26 mouse cellular contexts compared by ENCODE assay signal in genomic region chr11:113225748-113226147, GRCm38 (mm10).
DNase-seq lines count a peak whose midpoint lies in the region; ATAC-seq and TF ChIP-seq lines count a peak whose summit lies in the region.
"Had no signal": no experiment of that assay in that cellular context is flagged by ENCODE, and none has a peak within 500 bp of the region (broad histone marks: within the 10 kb centered on the region; RNA-seq: fewer than 3 reads in every experiment).

No protein-coding gene starts in this region.

- H3K27me3 ChIP-seq in intestine, embryonic 15.5 days (replicated peaks), result no peaks in the 10 kb centered on the region
- no peaks in the 10 kb centered on the region for H3K27me3 ChIP-seq in stomach, postnatal 0 days (ENCODE audit: control insufficient read depth, insufficient read depth, low read length)
- H3K27me3 ChIP-seq: forebrain, embryonic 13.5 days; hindbrain, embryonic 15.5 days; limb, embryonic 15.5 days; lung, embryonic 15.5 days had no signal

- 49% methylated on average over 3 of the region's 3 CpGs for WGBS in intestine, embryonic 15.5 days
- WGBS in stomach, postnatal 0 days, result 43% methylated on average over 3 of the region's 3 CpGs

- no peak overlapping the region for H3K9ac ChIP-seq in intestine, embryonic 15.5 days
- H3K9ac ChIP-seq in stomach, postnatal 0 days (ENCODE audit: low read length), result no peak overlapping the region
- H3K9ac ChIP-seq: forebrain, embryonic 13.5 days; hindbrain, embryonic 15.5 days; limb, embryonic 15.5 days; liver, embryonic 14.5 days; lung, embryonic 15.5 days; midbrain, embryonic 12.5 days had no signal

- ATAC-seq in intestine, embryonic 15.5 days, result no peak
- peak; percentile 79 for ATAC-seq in stomach, postnatal 0 days (ENCODE audit: low FRiP score, low TSS enrichment)
- ATAC-seq: forebrain, embryonic 13.5 days had no signal

- H3K9me3 ChIP-seq in intestine, embryonic 15.5 days, result no peaks in the 10 kb centered on the region
- no peaks in the 10 kb centered on the region for H3K9me3 ChIP-seq in stomach, postnatal 0 days (ENCODE audit: control insufficient read depth, low read length)
- H3K9me3 ChIP-seq: forebrain, embryonic 13.5 days; hindbrain, embryonic 15.5 days; limb, embryonic 15.5 days; lung, embryonic 15.5 days; midbrain, embryonic 12.5 days had no signal

- no peak overlapping the region for H3K4me2 ChIP-seq in intestine, embryonic 15.5 days (replicated peaks)
- H3K4me2 ChIP-seq in stomach, postnatal 0 days (replicated peaks; ENCODE audit: low read depth), result no peak overlapping the region
- H3K4me2 ChIP-seq: forebrain, embryonic 13.5 days; heart, embryonic 11.5 days; hindbrain, embryonic 15.5 days; limb, embryonic 15.5 days; lung, embryonic 15.5 days; midbrain, embryonic 12.5 days had no signal

- no peak for TF ChIP-seq CTCF in stomach, postnatal 0 days (IDR thresholded peaks at IDR 0.05; ENCODE audit: low read depth)

- TF ChIP-seq EP300 in stomach, postnatal 0 days (optimal IDR thresholded peaks at IDR 0.05), result no peak

- H3K27ac ChIP-seq in intestine, embryonic 15.5 days, result 0 out of 2 replicates have a peak overlapping the region, but pooled peaks have one; percentile 48
- H3K27ac ChIP-seq in stomach, postnatal 0 days (replicated peaks), result no peak overlapping the region
- H3K27ac ChIP-seq: forebrain, embryonic 13.5 days; hindbrain, embryonic 15.5 days; limb, embryonic 15.5 days; liver, embryonic 14.5 days; lung, embryonic 15.5 days; midbrain, embryonic 12.5 days had no signal

- peaks cover 17% of the 10 kb centered on the region for H3K4me1 ChIP-seq in intestine, embryonic 15.5 days (replicated peaks)
- H3K4me1 ChIP-seq in stomach, postnatal 0 days (replicated peaks; ENCODE audit: control insufficient read depth, insufficient read depth), result no peaks in the 10 kb centered on the region

- peak; percentile 21 for DNase-seq in layer of hippocampus, adult 11-12 months (ENCODE audit: low spot score)
- no peak for DNase-seq in layer of hippocampus, postnatal 10 days (ENCODE audit: low spot score in 2 of 2)
- peak; percentile 58 for DNase-seq in NIH3T3 (ENCODE audit: low read depth)
- peak; percentile 69 for DNase-seq in stomach, postnatal 0 days (ENCODE audit: low spot score)
- no peak for DNase-seq in left cerebral cortex, adult 11 months (ENCODE audit: low spot score)
- no peak for DNase-seq in kidney, postnatal 4 days
- DNase-seq: adrenal gland, postnatal 36 days; cerebellum, adult 2 months; cerebellum, postnatal 14 days; gastrocnemius, postnatal 14 days; heart, adult 18-20 months; heart, postnatal 4 days; kidney, adult 9 months; kidney, postnatal 10 days; left cerebral cortex, postnatal 4 days; lung, postnatal 36 days; thymus, postnatal 14 days had no signal

- H3K36me3 ChIP-seq in intestine, embryonic 15.5 days, result no peaks in the 10 kb centered on the region
- no peaks in the 10 kb centered on the region for H3K36me3 ChIP-seq in stomach, postnatal 0 days (ENCODE audit: control insufficient read depth, insufficient read depth, low read length)
- H3K36me3 ChIP-seq: G1E; hindbrain, embryonic 15.5 days; limb, embryonic 15.5 days; lung, embryonic 15.5 days; midbrain, embryonic 12.5 days had no signal

- H3K4me3 ChIP-seq in intestine, embryonic 15.5 days (replicated peaks), result no peak overlapping the region
- no peak overlapping the region for H3K4me3 ChIP-seq in stomach, postnatal 0 days (ENCODE audit: low read depth, low read length)
- H3K4me3 ChIP-seq: forebrain, embryonic 13.5 days; hindbrain, embryonic 15.5 days; limb, embryonic 15.5 days; lung, embryonic 15.5 days; midbrain, embryonic 12.5 days had no signal

Comparison
In these comparisons a context has a peak if more than half of its experiments do, and no peak if none do; other contexts are left out.
1. DNase-seq: peak in layer of hippocampus, adult 11-12 months (single experiment), NIH3T3 (single experiment) and stomach, postnatal 0 days (single experiment); none in layer of hippocampus, postnatal 10 days (0 of 2), left cerebral cortex, adult 11 months (single experiment) and kidney, postnatal 4 days (0 of 2).